Mouse (Mus musculus): ENCODE data around the gene Csrnp3.

Csrnp3 gene

DNA sequence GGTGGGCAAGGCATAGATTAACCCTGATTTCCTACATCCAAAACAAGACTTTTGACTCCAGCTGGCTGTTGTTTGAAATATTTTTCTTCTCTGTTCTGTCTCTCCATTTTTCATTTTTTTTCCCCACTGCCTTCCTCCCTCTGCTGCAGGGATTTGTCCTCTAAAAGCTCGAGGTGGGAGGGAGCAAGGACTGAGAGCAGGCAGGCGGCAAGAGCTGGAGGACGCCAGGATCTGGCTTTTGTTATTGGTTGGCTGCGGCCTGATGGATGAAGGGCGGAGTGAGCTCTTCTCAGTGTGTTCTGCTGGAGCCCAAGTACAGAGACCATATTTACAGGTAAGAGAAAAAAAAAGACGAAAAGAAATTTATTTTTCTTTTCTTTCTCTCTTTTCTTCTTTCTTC, at the start of gene Csrnp3:
Gene Csrnp3, plus strand, starts transcription at position 217 of the 400 bp plus-strand sequence.
- 3% methylated on average over 6 of the region's 6 CpGs for WGBS

GRCm38 (mm10) chr2:65801054-65801709, 44.4 kb upstream of the Csrnp3 start:
- 65% methylated on average over 1 of the region's 1 CpGs for WGBS

DNA sequence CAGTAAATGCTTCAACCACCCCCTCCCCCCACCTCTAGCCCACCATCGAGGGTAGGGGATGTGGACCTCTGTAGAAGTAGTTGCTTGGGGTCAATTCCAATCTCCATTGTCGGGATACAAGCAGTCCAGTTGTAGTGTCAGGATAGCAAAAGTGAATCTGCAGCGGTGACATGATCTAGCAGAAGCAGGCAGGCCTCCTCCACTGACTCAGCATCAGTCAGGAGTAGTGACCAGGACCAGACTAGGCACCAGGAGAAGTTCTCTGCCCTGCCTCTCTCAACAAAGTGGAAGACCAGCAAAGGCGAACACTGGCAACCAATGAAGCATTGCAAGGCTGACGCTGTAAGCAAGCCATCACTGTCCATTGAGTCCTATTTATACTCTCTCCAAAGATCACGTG, 39.0 kb upstream of the Csrnp3 start:
- WGBS, result 94% methylated on average over 6 of the region's 6 CpGs

DNA sequence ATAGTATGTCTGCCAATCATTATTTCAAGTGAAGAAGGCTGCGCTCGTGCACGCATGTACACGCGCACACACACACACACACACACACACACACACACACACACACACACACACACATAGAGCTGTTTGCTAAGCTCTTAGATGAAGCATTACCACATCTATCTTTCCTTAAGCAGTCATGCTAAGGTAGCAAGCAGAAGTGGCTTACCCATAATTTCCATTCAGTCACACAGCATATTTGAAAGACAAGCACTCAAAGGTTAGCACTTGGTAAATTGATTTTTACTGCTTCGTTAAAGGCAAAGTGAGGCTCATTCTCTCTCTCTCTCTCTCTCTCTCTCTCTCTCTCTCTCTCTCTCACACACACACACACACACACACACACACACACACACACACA, 34.4 kb upstream of the Csrnp3 start:
- WGBS, result 78% methylated on average over 6 of the region's 6 CpGs

DNA sequence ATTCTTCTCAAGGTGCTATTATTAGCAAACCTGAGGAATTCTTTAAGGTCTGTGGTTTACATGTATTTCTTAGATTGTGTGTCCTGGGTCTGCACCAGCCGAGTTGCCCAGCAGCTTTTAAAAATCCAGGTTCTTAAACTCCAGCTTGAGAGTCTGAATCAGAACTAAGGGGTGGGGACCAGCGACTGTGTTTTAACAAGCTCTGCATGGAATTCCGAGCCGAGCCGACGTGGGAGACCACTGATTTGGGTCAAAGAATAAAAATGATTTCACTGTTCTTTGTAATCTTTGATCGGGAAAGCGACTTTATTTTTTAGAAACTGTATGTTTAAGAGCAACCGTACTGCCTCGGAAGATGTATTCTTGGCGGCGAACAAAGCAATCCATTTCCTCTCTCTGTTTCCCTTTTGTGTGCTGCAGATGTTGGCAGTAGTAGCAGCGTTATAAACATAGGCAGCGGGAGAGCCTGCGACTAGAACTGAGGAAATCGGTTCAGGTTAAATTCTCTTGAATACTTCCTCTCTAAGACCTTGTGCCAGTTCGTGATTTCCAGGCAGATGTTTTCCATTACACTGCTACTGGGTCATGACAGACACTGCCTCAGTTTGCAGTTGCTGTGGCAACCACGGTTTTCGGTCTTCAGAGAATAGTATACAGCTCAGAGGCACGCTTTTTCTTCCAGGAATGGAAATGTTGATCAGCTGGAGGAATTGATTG, 27.3 kb upstream of the Csrnp3 start:
- 22% methylated on average over 20 of the region's 20 CpGs for WGBS

DNA sequence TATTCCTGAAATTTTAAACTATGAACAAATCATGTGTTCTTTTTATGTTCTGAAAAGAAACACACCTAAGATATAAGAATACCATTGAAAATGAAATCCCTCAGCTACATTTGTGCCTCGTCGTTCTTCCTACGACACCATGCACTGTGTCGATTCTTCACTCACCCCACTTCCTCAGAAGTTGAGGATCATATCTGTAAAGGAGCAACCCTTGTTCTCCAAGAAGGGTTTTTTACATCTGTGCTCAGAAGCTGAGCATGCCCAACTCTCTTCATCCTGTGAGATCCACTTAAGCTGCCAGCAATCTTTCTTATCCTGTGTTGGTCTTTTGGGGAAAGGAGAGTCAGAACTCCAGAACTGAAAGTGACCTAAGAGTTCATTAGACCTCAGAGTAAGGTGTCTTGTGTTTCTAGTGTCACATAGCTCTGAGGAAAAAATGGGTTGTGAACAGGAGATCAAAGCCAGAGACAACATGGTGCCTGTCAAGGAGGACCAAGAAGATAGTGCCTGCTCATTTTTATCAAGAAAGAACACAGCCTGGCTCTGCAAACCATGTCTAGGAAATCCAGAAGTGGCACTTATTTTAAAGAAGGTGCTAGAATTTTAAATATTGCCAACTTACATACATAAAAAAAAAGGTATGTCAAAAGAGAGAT, 25.3 kb upstream of the Csrnp3 start:
- WGBS, result 94% methylated on average over 4 of the region's 4 CpGs

DNA sequence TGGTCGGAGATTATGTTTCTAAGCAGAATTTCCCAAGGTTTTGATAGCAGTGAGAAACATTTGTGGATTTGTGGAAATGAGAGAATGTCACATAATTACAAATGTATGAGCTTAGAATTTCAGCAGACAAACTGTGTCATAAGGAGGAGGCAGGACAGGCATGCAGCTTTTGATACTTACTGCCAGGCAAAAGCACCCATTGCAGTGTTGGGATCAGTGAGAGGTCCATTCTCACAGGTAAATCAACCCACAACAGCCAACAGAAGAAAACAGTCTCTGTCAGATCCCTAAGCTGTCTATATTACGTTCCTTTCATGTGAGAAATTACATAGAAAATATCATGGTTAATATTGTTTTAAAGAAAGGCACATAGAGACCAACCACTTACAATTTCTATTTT, 19.3 kb upstream of the Csrnp3 start:
- 61% methylated on average over 2 of the region's 2 CpGs for WGBS

GRCm38 (mm10) chr2:65826801-65827200, 18.8 kb upstream of the Csrnp3 start:
- WGBS, result 47% methylated on average over 6 of the region's 6 CpGs

DNA sequence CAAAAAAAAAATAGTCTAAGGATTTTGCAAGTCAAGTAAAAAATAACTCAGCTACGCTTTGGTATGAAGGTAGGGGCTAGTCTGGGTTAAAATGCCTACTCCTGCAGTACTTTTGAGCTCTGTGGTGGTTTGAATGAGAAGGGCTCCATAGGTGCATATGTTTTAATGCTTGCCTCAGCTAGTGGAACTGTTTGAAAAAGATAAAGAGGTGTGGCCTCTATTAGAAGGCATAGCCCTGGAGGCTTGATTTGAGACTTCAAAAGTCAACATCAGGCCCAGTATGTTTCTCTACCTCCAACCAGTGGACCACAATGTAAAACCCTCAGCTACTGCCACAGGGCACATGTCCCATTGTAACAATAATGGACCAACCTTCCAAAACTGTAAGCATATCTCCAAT, 16.9 kb upstream of the Csrnp3 start:
- 92% methylated on average over 1 of the region's 1 CpGs for WGBS

DNA sequence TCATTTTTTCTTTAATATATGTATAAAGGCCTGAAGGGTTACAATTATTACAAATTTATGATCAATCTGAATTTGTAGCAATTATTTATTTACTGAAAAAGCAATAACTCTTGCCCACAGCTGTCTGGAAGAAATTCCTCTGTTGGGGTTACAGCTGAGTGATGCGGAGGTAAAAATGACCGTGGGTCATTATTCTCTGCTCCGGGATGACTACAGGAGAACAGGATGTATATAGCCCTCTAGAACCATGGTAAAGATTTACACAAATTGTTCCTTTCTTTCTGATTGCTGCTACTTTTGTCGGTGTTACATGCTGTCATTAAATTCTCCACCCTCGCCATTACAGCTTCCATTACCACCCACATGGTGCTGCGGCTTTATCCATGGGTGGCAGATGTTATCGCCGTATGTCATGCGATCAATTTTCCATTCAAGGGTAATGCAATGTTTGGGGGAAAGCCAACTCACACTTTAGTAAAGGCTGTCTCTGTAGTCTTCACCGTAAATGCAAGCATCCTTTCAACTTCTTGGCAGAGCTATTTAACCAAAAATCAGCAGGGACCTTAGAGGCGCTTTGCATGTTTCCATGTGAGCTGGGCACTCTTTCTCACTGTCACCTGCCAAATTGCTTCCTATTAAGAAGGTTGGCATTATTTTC, 12.7 kb upstream of the Csrnp3 start:
- 39% methylated on average over 11 of the region's 11 CpGs for WGBS

- WGBS, result 45% methylated on average over 7 of the region's 7 CpGs
Measured at GRCm38 (mm10) chr2:65833421-65833820, 12.1 kb upstream of the Csrnp3 start.

GRCm38 (mm10) chr2:65841606-65842005, 4.0 kb upstream of the Csrnp3 start:
- WGBS, result 58% methylated on average over 3 of the region's 3 CpGs

- WGBS, result 36% methylated on average over 3 of the region's 3 CpGs
Measured at GRCm38 (mm10) chr2:65842356-65842755, 3.2 kb upstream of the Csrnp3 start.

DNA sequence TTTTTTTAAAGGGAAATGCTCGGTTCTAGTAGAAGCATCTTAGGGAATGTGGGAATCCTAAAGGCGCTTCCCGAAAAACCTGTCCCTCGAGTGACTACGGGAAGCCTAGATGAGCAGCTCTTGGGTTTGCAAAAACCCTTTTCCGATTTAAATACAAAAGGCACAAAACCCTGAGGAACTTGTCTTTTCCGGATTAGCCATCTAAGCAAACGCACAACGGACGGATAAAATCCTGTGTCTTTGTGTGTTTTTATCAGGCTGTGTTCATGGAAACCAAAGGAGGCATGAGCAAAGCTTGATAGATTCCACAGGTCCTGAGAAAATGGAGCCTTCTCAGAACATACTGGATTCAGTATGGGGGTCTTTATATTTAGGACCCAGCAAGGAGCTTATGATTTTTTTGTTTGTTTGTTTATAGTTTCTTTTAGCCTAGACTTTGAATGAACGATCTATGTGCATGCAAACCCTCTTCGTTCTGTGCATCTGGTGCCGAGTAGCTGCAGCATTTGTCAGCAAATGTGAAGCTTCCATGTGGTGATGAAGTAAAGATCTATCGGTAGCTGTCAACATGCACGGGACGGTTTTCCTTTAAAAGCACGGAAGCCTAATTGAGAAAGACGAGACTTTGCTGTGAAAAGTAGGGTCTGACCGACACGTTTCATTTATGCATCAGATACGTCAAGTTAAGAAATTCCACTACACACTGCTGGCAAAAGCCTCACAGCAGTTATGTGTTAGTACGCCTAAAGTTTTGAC, 611 bp downstream of the Csrnp3 start:
- WGBS, result 2% methylated on average over 22 of the region's 22 CpGs

DNA sequence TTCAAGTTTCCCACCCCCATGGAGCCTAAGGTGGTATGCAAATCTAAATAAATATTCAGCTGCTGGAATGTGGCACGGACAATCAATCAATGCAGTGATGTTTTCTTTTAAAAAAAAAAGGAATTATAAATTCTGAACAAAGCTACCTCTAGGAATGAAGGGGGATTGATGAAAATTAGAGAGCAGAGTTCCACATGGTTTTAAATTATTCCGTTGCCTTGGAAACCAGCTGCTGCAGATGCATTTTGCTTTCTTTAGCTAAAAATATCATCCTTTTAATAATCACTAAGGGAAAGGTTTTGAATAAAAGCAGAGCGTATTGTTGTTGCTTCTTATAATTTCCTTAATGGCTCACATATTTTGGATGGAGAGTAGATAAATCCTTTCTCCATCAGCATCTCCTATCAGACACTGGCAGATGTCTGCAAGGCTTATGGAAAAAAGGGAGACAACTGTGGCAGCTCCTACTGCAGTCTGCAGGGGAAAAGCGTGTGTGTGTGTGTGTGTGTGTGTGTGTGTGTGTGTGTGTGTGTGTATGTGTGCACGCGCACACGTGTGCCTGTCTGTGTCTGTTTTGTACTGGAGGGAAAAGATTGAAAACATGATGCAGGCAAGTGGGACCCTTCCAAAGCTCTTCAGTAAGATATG, 2.0 kb downstream of the Csrnp3 start:
- WGBS, result 28% methylated on average over 7 of the region's 7 CpGs

DNA sequence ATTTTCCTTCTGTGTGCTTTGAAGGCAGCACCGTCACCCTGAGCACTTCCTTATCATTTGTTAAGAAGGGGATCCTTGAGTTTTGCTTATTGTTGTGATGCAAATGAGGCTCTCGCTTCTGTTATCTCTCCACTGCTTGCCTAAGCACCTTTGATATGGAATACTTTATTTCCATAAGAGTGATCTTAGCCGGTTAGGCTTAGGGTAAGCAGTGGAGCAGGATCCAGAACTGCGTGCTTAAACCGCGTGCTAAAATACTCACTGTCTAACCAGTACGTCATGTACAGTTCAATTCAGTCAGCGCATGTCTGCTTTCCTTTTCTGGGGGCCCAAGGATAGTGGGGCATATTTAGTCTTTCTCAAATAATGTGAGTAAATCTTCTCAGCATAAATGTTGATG, 3.1 kb downstream of the Csrnp3 start:
- 34% methylated on average over 8 of the region's 8 CpGs for WGBS

DNA sequence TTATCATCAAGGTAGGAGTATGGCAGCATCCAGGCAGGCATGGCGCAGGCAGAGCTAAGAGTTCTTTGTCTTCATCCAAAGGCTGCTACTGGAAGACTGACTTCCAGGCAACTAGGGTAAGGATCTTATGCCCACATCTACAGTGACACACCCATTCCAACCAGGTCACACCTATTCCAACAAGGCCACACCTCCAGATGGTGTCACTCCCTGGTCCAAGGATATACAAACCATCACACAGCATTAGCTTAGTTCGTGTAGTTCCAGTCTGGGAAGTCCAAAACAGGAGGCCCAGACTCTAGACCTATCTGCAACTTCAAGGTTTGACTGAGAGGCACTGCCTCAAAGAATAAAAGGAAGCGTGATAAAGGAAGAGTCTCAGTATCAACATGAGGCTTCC, 4.7 kb downstream of the Csrnp3 start:
- 93% methylated on average over 3 of the region's 3 CpGs for WGBS

GRCm38 (mm10) chr2:65856791-65857190, 11.2 kb downstream of the Csrnp3 start:
- 94% methylated on average over 5 of the region's 5 CpGs for WGBS

GRCm38 (mm10) chr2:65859767-65860727, 14.5 kb downstream of the Csrnp3 start:
- WGBS, result 55% methylated on average over 18 of the region's 18 CpGs

DNA sequence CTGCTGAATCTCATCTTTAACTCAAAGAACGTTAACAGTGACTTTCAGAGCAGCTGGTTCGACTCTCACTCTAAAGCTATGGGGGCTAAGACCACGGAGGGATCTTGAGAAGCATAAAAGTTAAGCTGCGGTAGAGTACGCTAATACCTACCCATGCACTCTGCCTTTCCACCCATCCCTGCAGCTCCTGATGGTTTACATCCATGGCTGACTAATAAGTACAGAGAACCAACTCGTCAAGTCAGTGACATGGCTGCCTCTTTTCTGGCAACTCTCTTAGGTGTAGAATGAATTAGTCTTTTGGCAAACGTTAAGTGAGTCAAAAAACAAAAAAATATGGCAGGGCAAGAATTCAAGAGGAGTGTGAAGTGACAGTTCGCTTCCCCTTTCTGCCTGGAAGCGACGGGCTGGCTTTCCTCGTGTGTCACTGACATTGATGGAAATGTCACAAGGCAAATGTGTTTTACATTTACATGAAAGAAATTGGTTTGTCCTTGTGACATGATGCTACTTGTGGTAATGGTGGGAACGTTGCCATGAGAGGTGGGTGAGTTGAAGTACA, 19.3 kb downstream of the Csrnp3 start:
- WGBS, result 56% methylated on average over 12 of the region's 12 CpGs
